Mouse (Mus musculus) heart, embryonic 14.5 days (tissue): ENCODE results near the gene Xxylt1. TPM values are rescaled to one million over a fixed set of nuclear protein-coding genes. Genes with fewer than 3 reads are reported as not detected.

Experiments used
- ATAC-seq: fragments of 200-750 bp; cut with Nextera tagmentation; 2 replicates; pipeline ENCODE4 v1.8.0; 2017; ENCODE audit warnings: low read depth, moderate TSS enrichment; ENCODE audit not compliant: insufficient number of reproducible peaks, insufficient read depth, low FRiP score
- H3K27ac ChIP-seq, 2 experiments: fragments of 200-500 bp in 1 of 2; fragments of 300-500 bp in 1 of 2; sonication (generic) in 1 of 2; replicated peaks in 1 of 2; 2 replicates each; pipeline ENCODE4 v1.5.1; 2012 to 2014; ENCODE audit warnings: low read depth in 2 of 2, low read length in 2 of 2, control low read depth in 1 of 2, mild to moderate bottlenecking in 1 of 2, mixed read lengths in 1 of 2; ENCODE audit not compliant: control insufficient read depth in 1 of 2, insufficient read depth in 1 of 2
- H3K27me3 ChIP-seq: fragments of 300-500 bp; sonication (generic); 2 replicates; pipeline ENCODE4 v1.6.1; 2014; ENCODE audit warnings: mild to moderate bottlenecking, low read length, control low read depth; ENCODE audit not compliant: control insufficient read depth, insufficient read depth
- H3K36me3 ChIP-seq: fragments of 300-500 bp; sonication (generic); 2 replicates; pipeline ENCODE4 v1.6.1; 2014; ENCODE audit warnings: mild to moderate bottlenecking, control low read depth, low read length, mixed read lengths; ENCODE audit not compliant: control insufficient read depth, insufficient read depth
- H3K4me1 ChIP-seq, 2 experiments: fragments of 200-500 bp in 1 of 2; fragments of 300-500 bp in 1 of 2; sonication (generic) in 1 of 2; 2 replicates each; pipeline ENCODE4 v1.6.1; 2012 to 2014; ENCODE audit warnings: low read length in 2 of 2, control low read depth in 1 of 2, mixed read lengths in 1 of 2; ENCODE audit not compliant: control insufficient read depth in 2 of 2, insufficient read depth in 2 of 2
- H3K4me2 ChIP-seq: fragments of 300-500 bp; sonication (generic); 2 replicates; pipeline ENCODE4 v1.6.1; 2014; ENCODE audit warnings: mild to moderate bottlenecking, low read length
- H3K4me3 ChIP-seq, 2 experiments: fragments of 200-500 bp in 1 of 2; fragments of 300-500 bp in 1 of 2; sonication (generic) in 1 of 2; 2 replicates each; pipeline ENCODE4 v1.5.1; 2012 to 2014; ENCODE audit warnings: low read length in 2 of 2, mild to moderate bottlenecking in 2 of 2, control low read depth in 1 of 2, low read depth in 1 of 2, moderate library complexity in 1 of 2; ENCODE audit not compliant: control insufficient read depth in 1 of 2, insufficient read depth in 1 of 2
- H3K9ac ChIP-seq: fragments of 300-500 bp; sonication (generic); 2 replicates; pipeline ENCODE4 v1.6.1; 2014; ENCODE audit warnings: mild to moderate bottlenecking, low read length
- H3K9me3 ChIP-seq: fragments of 300-500 bp; sonication (generic); 2 replicates; pipeline ENCODE4 v1.6.1; 2016; ENCODE audit warnings: low read length, control low read depth; ENCODE audit not compliant: control insufficient read depth
- WGBS: fragments of 180-500 bp; shearing (Covaris S2); extraction: QIAGEN DNeasy Blood & Tissue Kit; methylation state at CpG from one replicate; pipeline ENCODE4 v1.1.7; 2014; 5-methylcytosine and 5-hydroxymethylcytosine counted together
- polyA plus RNA-seq: library from polyadenylated mRNA; unstranded; fragments of >200 nt; fragmentation: Nextera tagmentation; extraction: Ambion mirVana; gene quantifications from 2 replicates; pipeline ENCODE4 v1.2.1, GENCODE M21; 2014

Gene Xxylt1
- polyA plus RNA-seq, 1 experiment from 2014 or later = 12.2 TPM

- no peaks in the 10 kb centered on the region for H3K9me3 ChIP-seq
- no peaks in the 10 kb centered on the region for H3K36me3 ChIP-seq
- no peak overlapping the region for H3K4me2 ChIP-seq
- H3K4me3 ChIP-seq = no peak overlapping the region
- no peak overlapping the region for H3K9ac ChIP-seq
- no peaks in the 10 kb centered on the region for H3K27me3 ChIP-seq
- 67% methylated on average over 2 of the region's 2 CpGs for WGBS
- ATAC-seq = no peak
- H3K27ac ChIP-seq = no peak overlapping the region
- H3K4me1 ChIP-seq = peaks cover 5 to 6% of the 10 kb centered on the region in 2 experiments; a peak in 3 of 4 replicates
Observed at GRCm38 (mm10) chr16:30990661-30991060, 90.6 kb downstream of the Xxylt1 start.

- no peak overlapping the region for H3K9ac ChIP-seq
- H3K36me3 ChIP-seq = no peaks in the 10 kb centered on the region
- WGBS = 78% methylated on average over 6 of the region's 6 CpGs
- H3K9me3 ChIP-seq = no peaks in the 10 kb centered on the region
- no peaks in the 10 kb centered on the region for H3K27me3 ChIP-seq
- no peak for ATAC-seq
- H3K4me2 ChIP-seq = no peak overlapping the region
- H3K4me3 ChIP-seq = no peak overlapping the region
- no peaks in the 10 kb centered on the region for H3K4me1 ChIP-seq
- H3K27ac ChIP-seq = no peak overlapping the region
Observed at GRCm38 (mm10) chr16:30988225-30988624, 93.0 kb downstream of the Xxylt1 start.

- 85% methylated on average over 6 of the region's 6 CpGs for WGBS
- Histone ChIP-seq H3K9me3 (no peaks in the 10 kb centered on the region), H3K36me3 (no peaks in the 10 kb centered on the region), H3K4me2 (no peak overlapping the region), H3K4me1 (no peaks in the 10 kb centered on the region), H3K27ac (no peak overlapping the region), H3K27me3 (no peaks in the 10 kb centered on the region), H3K4me3 (no peak overlapping the region), H3K9ac (no peak overlapping the region)
- no peak for ATAC-seq
Observed at GRCm38 (mm10) chr16:30987684-30988083, 93.5 kb downstream of the Xxylt1 start.

GRCm38 (mm10) chr16:30984826-30985545, 96.2 kb downstream of the Xxylt1 start:
- WGBS = 57% methylated on average over 17 of the region's 17 CpGs
- H3K27me3 ChIP-seq = no peaks in the 10 kb centered on the region
- H3K4me2 ChIP-seq = no peak overlapping the region
- H3K27ac ChIP-seq = no peak overlapping the region; a peak in 1 of 4 replicates
- ATAC-seq = no peak
- H3K36me3 ChIP-seq = no peaks in the 10 kb centered on the region
- H3K4me1 ChIP-seq = no peaks in the 10 kb centered on the region
- no peak overlapping the region for H3K4me3 ChIP-seq
- no peaks in the 10 kb centered on the region for H3K9me3 ChIP-seq
- no peak overlapping the region for H3K9ac ChIP-seq

- no peak for ATAC-seq
Observed at GRCm38 (mm10) chr16:30984101-30984500, 97.1 kb downstream of the Xxylt1 start.

GRCm38 (mm10) chr16:30983699-30984098, 97.5 kb downstream of the Xxylt1 start:
- no peaks in the 10 kb centered on the region for H3K4me1 ChIP-seq
- H3K27ac ChIP-seq = no peak overlapping the region
- H3K27me3 ChIP-seq = no peaks in the 10 kb centered on the region
- H3K9me3 ChIP-seq = no peaks in the 10 kb centered on the region
- no peak overlapping the region for H3K4me3 ChIP-seq
- no peaks in the 10 kb centered on the region for H3K36me3 ChIP-seq
- WGBS = 84% methylated on average over 6 of the region's 6 CpGs
- H3K4me2 ChIP-seq = no peak overlapping the region
- H3K9ac ChIP-seq = no peak overlapping the region
- ATAC-seq = no peak

More at GRCm38 (mm10) chr16:30984101-30984500, 97.1 kb downstream of the Xxylt1 start:
- no peak overlapping the region for H3K4me3 ChIP-seq
- no peaks in the 10 kb centered on the region for H3K4me1 ChIP-seq
- H3K36me3 ChIP-seq = no peaks in the 10 kb centered on the region
- 86% methylated on average over 5 of the region's 5 CpGs for WGBS
- H3K9ac ChIP-seq = no peak overlapping the region
- H3K9me3 ChIP-seq = no peaks in the 10 kb centered on the region
- H3K27ac ChIP-seq = no peak overlapping the region
- no peak overlapping the region for H3K4me2 ChIP-seq
- no peaks in the 10 kb centered on the region for H3K27me3 ChIP-seq

- Histone ChIP-seq H3K27me3 (no peaks in the 10 kb centered on the region), H3K27ac (no peak overlapping the region), H3K4me1 (no peaks in the 10 kb centered on the region), H3K9ac (no peak overlapping the region), H3K4me2 (no peak overlapping the region), H3K9me3 (no peaks in the 10 kb centered on the region), H3K4me3 (no peak overlapping the region), H3K36me3 (no peaks in the 10 kb centered on the region)
- ATAC-seq = no peak
- 75% methylated on average over 4 of the region's 4 CpGs for WGBS
Observed at GRCm38 (mm10) chr16:30983281-30983680, 98.0 kb downstream of the Xxylt1 start.

GRCm38 (mm10) chr16:30981345-30981744, 99.9 kb downstream of the Xxylt1 start:
- H3K27ac ChIP-seq = no peak overlapping the region
- H3K4me3 ChIP-seq = no peak overlapping the region
- H3K9me3 ChIP-seq = no peaks in the 10 kb centered on the region
- no peak for ATAC-seq
- H3K36me3 ChIP-seq = no peaks in the 10 kb centered on the region
- peaks cover 4 to 12% of the 10 kb centered on the region in 2 experiments; a peak in 3 of 4 replicates for H3K4me1 ChIP-seq
- H3K9ac ChIP-seq = no peak overlapping the region
- H3K27me3 ChIP-seq = no peaks in the 10 kb centered on the region
- WGBS = 59% methylated on average over 10 of the region's 10 CpGs
- H3K4me2 ChIP-seq = no peak overlapping the region
